Mouse (Mus musculus): ENCODE measurements around the gene Irs1.

- TF ChIP-seq CTCF (IDR thresholded peaks at IDR 0.05; ENCODE audit: low read depth) (no peak), EP300 (optimal IDR thresholded peaks at IDR 0.05) (no peak)
These were observed 33.8 kb downstream of the Irs1 start for GRCm38 (mm10) chr1:82257457-82257856.

All from stomach, postnatal 0 days (tissue).